Mouse (Mus musculus): ENCODE data around the gene Utf1.

GRCm38 (mm10) chr7:139909469-139909868 is 34.1 kb upstream of the Utf1 start:
- TF ChIP-seq CTCF (IDR thresholded peaks at IDR 0.05; ENCODE audit: low read depth, low read length) = no peak
- TF ChIP-seq EP300 (IDR thresholded peaks at IDR 0.05; ENCODE audit: insufficient read depth, low read depth, low read length) = no peak
